Mouse (Mus musculus): Measurements from ENCODE around the gene Helz. TPM values are rescaled to one million over a fixed set of nuclear protein-coding genes. Genes with fewer than 3 reads are reported as not detected.

The Helz gene
- polyA plus RNA-seq, 1 experiment: not detected

- 96% methylated on average over 10 of the region's 10 CpGs for WGBS
- Histone ChIP-seq H3K4me3 (ENCODE audit: insufficient read depth, low read depth, low read length) (no peak overlapping the region), H3K27ac (ENCODE audit: insufficient read depth, low read depth, low read length) (no peak overlapping the region), H3K4me1 (ENCODE audit: control insufficient read depth, insufficient read depth, low read length) (peaks cover 5% of the 10 kb centered on the region)
- TF ChIP-seq POLR2A (IDR thresholded peaks at IDR 0.05; ENCODE audit: insufficient read depth, low read depth, low read length) (no peak), CTCF (IDR thresholded peaks at IDR 0.05; ENCODE audit: insufficient read depth, low read depth, low read length) (no peak)
These were observed 140.8 kb downstream of the Helz start for GRCm38 (mm10) chr11:107688480-107688879.

- Histone ChIP-seq H3K4me1 (ENCODE audit: control insufficient read depth, insufficient read depth, low read length) (no peaks in the 10 kb centered on the region), H3K4me3 (ENCODE audit: insufficient read depth, low read depth, low read length) (no peak overlapping the region), H3K27ac (ENCODE audit: insufficient read depth, low read depth, low read length) (no peak overlapping the region)
- 70% methylated on average over 8 of the region's 8 CpGs for WGBS
- TF ChIP-seq POLR2A (IDR thresholded peaks at IDR 0.05; ENCODE audit: insufficient read depth, low read depth, low read length) (no peak), CTCF (IDR thresholded peaks at IDR 0.05; ENCODE audit: insufficient read depth, low read depth, low read length) (no peak)
These were observed 143.8 kb downstream of the Helz start for GRCm38 (mm10) chr11:107691569-107691968.

DNA sequence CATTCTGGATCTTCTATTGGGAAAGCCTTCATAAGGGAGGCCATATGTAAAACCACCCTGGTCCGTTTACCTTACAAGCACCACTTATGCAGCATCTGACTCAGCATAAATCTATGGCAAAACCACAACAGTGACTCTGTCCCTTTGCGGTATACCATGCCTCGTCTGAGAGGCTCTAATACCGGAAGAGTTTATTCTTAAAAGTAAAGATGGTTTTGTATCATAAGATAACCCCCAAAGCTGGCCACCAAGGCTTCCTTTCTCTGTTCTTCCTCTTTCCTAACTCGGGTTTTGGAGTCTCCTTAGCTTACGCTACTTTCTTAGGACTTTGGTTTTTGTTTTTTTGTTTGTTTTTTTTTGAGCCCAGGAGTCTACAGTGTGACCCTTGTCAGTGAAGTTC is 145.6 kb downstream of the Helz start:
- TF ChIP-seq CTCF (IDR thresholded peaks at IDR 0.05; ENCODE audit: insufficient read depth, low read depth, low read length): no peak
- TF ChIP-seq POLR2A (IDR thresholded peaks at IDR 0.05; ENCODE audit: insufficient read depth, low read depth, low read length): no peak
- Histone ChIP-seq H3K4me3 (ENCODE audit: insufficient read depth, low read depth, low read length) (no peak overlapping the region), H3K27ac (ENCODE audit: insufficient read depth, low read depth, low read length) (no peak overlapping the region), H3K4me1 (ENCODE audit: control insufficient read depth, insufficient read depth, low read length) (no peaks in the 10 kb centered on the region)
- WGBS: 85% methylated on average over 6 of the region's 6 CpGs

DNA sequence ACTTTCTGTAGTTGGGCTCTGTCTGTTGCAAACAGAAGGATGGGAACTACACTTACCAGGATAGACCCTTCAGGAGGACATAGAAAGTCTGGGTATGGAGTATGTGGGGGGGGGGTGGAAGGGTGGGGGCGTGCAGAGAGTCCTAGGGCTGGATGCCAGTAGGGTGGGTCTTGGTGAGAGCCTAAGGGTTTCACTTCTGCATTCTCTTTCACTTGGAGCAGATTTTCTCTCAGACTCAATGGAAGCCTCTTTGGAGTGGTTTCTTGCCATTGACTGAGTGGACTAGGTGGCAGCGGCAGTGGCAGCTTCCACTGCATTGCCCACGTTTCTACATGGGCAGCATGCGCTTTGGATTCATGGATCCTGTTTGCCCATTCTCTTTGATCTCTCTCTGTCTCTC is 152.2 kb downstream of the Helz start:
- Histone ChIP-seq H3K27ac (ENCODE audit: insufficient read depth, low read depth, low read length) (no peak overlapping the region), H3K4me3 (ENCODE audit: insufficient read depth, low read depth, low read length) (no peak overlapping the region), H3K4me1 (ENCODE audit: control insufficient read depth, insufficient read depth, low read length) (peaks cover 3% of the 10 kb centered on the region; the same call in 1 of the 2 replicates)
- 88% methylated on average over 4 of the region's 4 CpGs for WGBS
- TF ChIP-seq POLR2A (IDR thresholded peaks at IDR 0.05; ENCODE audit: insufficient read depth, low read depth, low read length) (no peak), CTCF (IDR thresholded peaks at IDR 0.05; ENCODE audit: insufficient read depth, low read depth, low read length) (no peak)

- Histone ChIP-seq H3K4me1 (ENCODE audit: control insufficient read depth, insufficient read depth, low read length) (peaks cover 9% of the 10 kb centered on the region; the same call in 1 of the 2 replicates), H3K4me3 (ENCODE audit: insufficient read depth, low read depth, low read length) (no peak overlapping the region), H3K27ac (ENCODE audit: insufficient read depth, low read depth, low read length) (no peak overlapping the region)
- 66% methylated on average over 27 of the region's 27 CpGs for WGBS
- no peak for TF ChIP-seq POLR2A (IDR thresholded peaks at IDR 0.05; ENCODE audit: insufficient read depth, low read depth, low read length)
These were observed 155.8 kb downstream of the Helz start for GRCm38 (mm10) chr11:107703272-107704134.

- TF ChIP-seq CTCF (IDR thresholded peaks at IDR 0.05; ENCODE audit: insufficient read depth, low read depth, low read length) (no peak), POLR2A (IDR thresholded peaks at IDR 0.05; ENCODE audit: insufficient read depth, low read depth, low read length) (no peak)
- no peak overlapping the region for H3K4me3 ChIP-seq (ENCODE audit: insufficient read depth, low read depth, low read length)
- peaks cover 9% of the 10 kb centered on the region; the same call in 1 of the 2 replicates for H3K4me1 ChIP-seq (ENCODE audit: control insufficient read depth, insufficient read depth, low read length)
- 63% methylated on average over 6 of the region's 6 CpGs for WGBS
- H3K27ac ChIP-seq (ENCODE audit: insufficient read depth, low read depth, low read length): no peak overlapping the region
These were observed 157.3 kb downstream of the Helz start for GRCm38 (mm10) chr11:107705060-107705459.

DNA sequence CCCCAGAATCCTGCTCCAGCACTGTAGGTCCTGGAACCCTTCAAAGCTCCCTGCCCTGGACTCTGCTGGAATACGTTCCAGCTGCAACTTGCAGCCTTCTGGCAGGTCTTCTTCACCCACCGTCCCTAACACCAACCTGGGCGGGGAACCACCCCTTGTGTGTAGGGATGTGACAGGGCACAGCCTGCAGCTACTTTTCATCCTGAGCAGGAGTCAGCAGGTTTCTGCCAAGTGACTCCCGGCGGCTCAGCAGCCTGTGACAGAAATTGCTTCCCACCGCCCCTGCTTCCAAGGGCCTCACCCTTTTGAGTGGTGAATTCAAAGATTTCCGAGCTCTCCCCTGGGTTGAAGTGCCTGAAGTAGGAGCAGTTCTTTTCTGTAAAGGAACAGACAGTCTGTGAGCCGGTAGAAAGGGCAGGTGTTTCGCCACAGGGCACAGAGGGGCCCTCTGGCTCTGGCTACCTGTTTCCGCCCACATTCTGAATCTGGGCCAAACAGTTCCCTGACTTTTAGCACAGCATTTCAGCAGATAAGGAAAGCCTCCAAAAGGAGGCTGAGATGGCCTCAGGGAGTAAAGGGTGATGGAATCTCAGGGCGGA is 157.8 kb downstream of the Helz start:
- 71% methylated on average over 11 of the region's 11 CpGs for WGBS
- H3K4me1 ChIP-seq (ENCODE audit: control insufficient read depth, insufficient read depth, low read length): peaks cover 11% of the 10 kb centered on the region
- no peak for TF ChIP-seq CTCF (IDR thresholded peaks at IDR 0.05; ENCODE audit: insufficient read depth, low read depth, low read length)
- H3K27ac ChIP-seq (ENCODE audit: insufficient read depth, low read depth, low read length): no peak overlapping the region
- H3K4me3 ChIP-seq (ENCODE audit: insufficient read depth, low read depth, low read length): no peak overlapping the region

GRCm38 (mm10) chr11:107707897-107708610 is 160.3 kb downstream of the Helz start:
- no peak overlapping the region for H3K27ac ChIP-seq (ENCODE audit: insufficient read depth, low read depth, low read length)
- H3K4me3 ChIP-seq (ENCODE audit: insufficient read depth, low read depth, low read length): no peak overlapping the region
- TF ChIP-seq CTCF (IDR thresholded peaks at IDR 0.05; ENCODE audit: insufficient read depth, low read depth, low read length) (no peak), POLR2A (IDR thresholded peaks at IDR 0.05; ENCODE audit: insufficient read depth, low read depth, low read length) (no peak)
- WGBS: 41% methylated on average over 20 of the region's 20 CpGs
- H3K4me1 ChIP-seq (ENCODE audit: control insufficient read depth, insufficient read depth, low read length): peaks cover 16% of the 10 kb centered on the region

DNA sequence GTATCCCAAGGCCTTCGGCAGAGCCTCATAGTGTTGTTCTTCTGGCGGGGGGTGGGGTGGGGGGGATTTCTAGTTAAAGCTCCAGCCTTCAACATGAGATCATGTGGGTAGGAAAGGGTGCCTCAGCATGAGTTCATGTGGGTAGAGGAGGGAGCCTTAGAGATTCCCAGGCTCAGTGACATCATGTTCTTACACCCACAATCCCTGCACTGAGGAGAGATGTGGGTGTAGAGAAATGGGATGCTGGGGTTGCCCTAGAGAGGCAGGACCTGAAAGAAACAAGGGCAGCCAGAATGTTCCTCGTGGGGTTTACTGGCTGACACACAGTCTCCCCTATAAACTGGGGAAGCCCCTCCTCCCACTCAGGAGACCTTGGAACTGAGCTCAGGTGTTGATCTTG is 162.6 kb downstream of the Helz start:
- TF ChIP-seq CTCF (IDR thresholded peaks at IDR 0.05; ENCODE audit: insufficient read depth, low read depth, low read length) (no peak), POLR2A (IDR thresholded peaks at IDR 0.05; ENCODE audit: insufficient read depth, low read depth, low read length) (no peak)
- Histone ChIP-seq H3K27ac (ENCODE audit: insufficient read depth, low read depth, low read length) (no peak overlapping the region), H3K4me3 (ENCODE audit: insufficient read depth, low read depth, low read length) (no peak overlapping the region), H3K4me1 (ENCODE audit: control insufficient read depth, insufficient read depth, low read length) (peaks cover 18% of the 10 kb centered on the region)
- WGBS: 53% methylated on average over 3 of the region's 3 CpGs
